Mouse (Mus musculus) neural tube, embryonic 13.5 days (tissue): ENCODE measurements around the gene Atp5s. TPM values are rescaled to one million over a fixed set of nuclear protein-coding genes. Genes with fewer than 3 reads are reported as not detected.
A peak's percentile ranks its signal among the peaks of the same experiment; 100 is the strongest.

ENCODE experiments used
- ATAC-seq: fragments of 200-750 bp; cut with Nextera tagmentation; 2 replicates; pipeline ENCODE4 v1.8.0; 2017; ENCODE audit warnings: low read depth, mild to moderate bottlenecking, moderate TSS enrichment, moderate library complexity
- H3K27ac ChIP-seq: fragments of 300-500 bp; sonication (generic); replicated peaks from 2 replicates; pipeline ENCODE4 v1.5.1; 2015; ENCODE audit warnings: moderate library complexity, mild to moderate bottlenecking, inconsistent platforms
- H3K27me3 ChIP-seq: fragments of 300-500 bp; sonication (generic); 2 replicates; pipeline ENCODE4 v1.6.1; 2015; ENCODE audit warnings: mild to moderate bottlenecking, inconsistent platforms
- H3K36me3 ChIP-seq: fragments of 300-500 bp; sonication (generic); 2 replicates; pipeline ENCODE4 v1.6.1; 2015; ENCODE audit warnings: mild to moderate bottlenecking, inconsistent platforms
- H3K4me1 ChIP-seq: fragments of 300-500 bp; sonication (generic); replicated peaks from 2 replicates; pipeline ENCODE4 v1.6.1; 2015; ENCODE audit warnings: inconsistent platforms
- H3K4me2 ChIP-seq: fragments of 300-500 bp; sonication (generic); 2 replicates; pipeline ENCODE4 v1.6.1; 2015; ENCODE audit warnings: inconsistent platforms, mild to moderate bottlenecking, moderate library complexity
- H3K4me3 ChIP-seq: fragments of 300-500 bp; sonication (generic); 2 replicates; pipeline ENCODE4 v1.5.1; 2015; ENCODE audit warnings: mild to moderate bottlenecking, inconsistent platforms
- H3K9ac ChIP-seq: fragments of 300-500 bp; sonication (generic); 2 replicates; pipeline ENCODE4 v1.6.1; 2015; ENCODE audit warnings: moderate library complexity, mild to moderate bottlenecking, inconsistent platforms
- H3K9me3 ChIP-seq: fragments of 300-500 bp; sonication (generic); 2 replicates; pipeline ENCODE4 v1.6.1; 2016; ENCODE audit warnings: inconsistent platforms
- WGBS: fragments of 180-500 bp; shearing (Covaris S2); methylation state at CpG from one replicate; pipeline ENCODE4 v1.1.7; 2015; 5-methylcytosine and 5-hydroxymethylcytosine counted together
- polyA plus RNA-seq: library from polyadenylated mRNA; unstranded; fragments of >200 nt; fragmentation: Nextera tagmentation; extraction: Ambion mirVana; gene quantifications from 2 replicates; pipeline ENCODE4 v1.2.1, GENCODE M21; 2015

The Atp5s gene
- polyA plus RNA-seq, 1 experiment from 2014 or later, result 32.3 TPM

- WGBS, result 46% methylated on average over 9 of the region's 9 CpGs
- Histone ChIP-seq H3K4me3 (no peak overlapping the region), H3K9me3 (no peaks in the 10 kb centered on the region), H3K36me3 (no peaks in the 10 kb centered on the region), H3K27me3 (no peaks in the 10 kb centered on the region), H3K4me2 (no peak overlapping the region), H3K4me1 (peaks cover 28% of the 10 kb centered on the region), H3K27ac (no peak overlapping the region), H3K9ac (no peak overlapping the region)
- ATAC-seq, result no peak
These were observed 40.8 kb downstream of the Atp5s start for GRCm38 (mm10) chr12:69765543-69765942.

- Histone ChIP-seq H3K4me3 (no peak overlapping the region), H3K4me1 (peaks cover 28% of the 10 kb centered on the region), H3K27me3 (no peaks in the 10 kb centered on the region), H3K36me3 (no peaks in the 10 kb centered on the region), H3K4me2 (no peak overlapping the region), H3K27ac (no peak overlapping the region), H3K9me3 (no peaks in the 10 kb centered on the region), H3K9ac (no peak overlapping the region)
- 60% methylated on average over 10 of the region's 10 CpGs for WGBS
- ATAC-seq, result no peak
These were observed 41.6 kb downstream of the Atp5s start for GRCm38 (mm10) chr12:69766185-69766904.

GRCm38 (mm10) chr12:69767476-69768258, 42.9 kb downstream of the Atp5s start:
- peak; percentile 51; the same call in 1 of the 2 replicates for ATAC-seq
- Histone ChIP-seq H3K9ac (no peak overlapping the region), H3K36me3 (no peaks in the 10 kb centered on the region), H3K4me3 (no peak overlapping the region), H3K4me1 (peaks cover 28% of the 10 kb centered on the region), H3K4me2 (no peak overlapping the region), H3K27ac (0 out of 2 replicates have a peak overlapping the region, but pooled peaks have one; percentile 14), H3K27me3 (no peaks in the 10 kb centered on the region), H3K9me3 (no peaks in the 10 kb centered on the region)
- WGBS, result 37% methylated on average over 9 of the region's 9 CpGs

GRCm38 (mm10) chr12:69768841-69769240, 44.1 kb downstream of the Atp5s start:
- no peak overlapping the region for H3K4me2 ChIP-seq
- no peak for ATAC-seq
- H3K36me3 ChIP-seq, result no peaks in the 10 kb centered on the region
- H3K27me3 ChIP-seq, result no peaks in the 10 kb centered on the region
- no peak overlapping the region for H3K4me3 ChIP-seq
- no peak overlapping the region for H3K9ac ChIP-seq
- peaks cover 28% of the 10 kb centered on the region for H3K4me1 ChIP-seq
- whole genome bisulfite sequencing, result 80% methylated on average over 2 of the region's 2 CpGs
- no peaks in the 10 kb centered on the region for H3K9me3 ChIP-seq
- H3K27ac ChIP-seq, result no peak overlapping the region

- Histone ChIP-seq H3K4me3 (no peak overlapping the region), H3K4me2 (no peak overlapping the region), H3K27ac (no peak overlapping the region), H3K9ac (no peak overlapping the region), H3K36me3 (no peaks in the 10 kb centered on the region), H3K4me1 (peaks cover 4% of the 10 kb centered on the region), H3K9me3 (no peaks in the 10 kb centered on the region), H3K27me3 (no peaks in the 10 kb centered on the region)
- 75% methylated on average over 11 of the region's 11 CpGs for WGBS
- ATAC-seq, result no peak
These were observed 52.0 kb downstream of the Atp5s start for GRCm38 (mm10) chr12:69776607-69777340.

- peaks cover 8% of the 10 kb centered on the region for H3K4me1 ChIP-seq
- no peaks in the 10 kb centered on the region for H3K27me3 ChIP-seq
- H3K9me3 ChIP-seq, result no peaks in the 10 kb centered on the region
- no peak overlapping the region for H3K9ac ChIP-seq
- H3K4me3 ChIP-seq, result no peak overlapping the region
- ATAC-seq, result no peak
- H3K27ac ChIP-seq, result no peak overlapping the region
- WGBS, result 91% methylated on average over 6 of the region's 6 CpGs
- H3K4me2 ChIP-seq, result no peak overlapping the region
- H3K36me3 ChIP-seq, result no peaks in the 10 kb centered on the region
These were observed 52.6 kb downstream of the Atp5s start for GRCm38 (mm10) chr12:69777341-69777730.

GRCm38 (mm10) chr12:69777957-69778356, 53.2 kb downstream of the Atp5s start:
- H3K4me1 ChIP-seq, result peaks cover 9% of the 10 kb centered on the region
- no peak overlapping the region for H3K9ac ChIP-seq
- ATAC-seq, result no peak
- H3K36me3 ChIP-seq, result no peaks in the 10 kb centered on the region
- no peak overlapping the region for H3K4me3 ChIP-seq
- 67% methylated on average over 2 of the region's 2 CpGs for whole genome bisulfite sequencing
- no peak overlapping the region for H3K4me2 ChIP-seq
- H3K9me3 ChIP-seq, result no peaks in the 10 kb centered on the region
- no peaks in the 10 kb centered on the region for H3K27me3 ChIP-seq
- H3K27ac ChIP-seq, result no peak overlapping the region

- ATAC-seq, result no peak
- peaks cover 9% of the 10 kb centered on the region for H3K4me1 ChIP-seq
- WGBS, result 55% methylated on average over 8 of the region's 8 CpGs
These were observed 56.7 kb downstream of the Atp5s start for GRCm38 (mm10) chr12:69781480-69781879.

GRCm38 (mm10) chr12:69781935-69782650, 57.3 kb downstream of the Atp5s start:
- ATAC-seq, result 0 out of 2 replicates have a peak, but pooled peaks have one; percentile 11
- Histone ChIP-seq H3K4me2 (no peak overlapping the region), H3K9ac (no peak overlapping the region), H3K36me3 (no peaks in the 10 kb centered on the region), H3K4me1 (peaks cover 9% of the 10 kb centered on the region), H3K27ac (no peak overlapping the region), H3K9me3 (no peaks in the 10 kb centered on the region), H3K4me3 (no peak overlapping the region), H3K27me3 (no peaks in the 10 kb centered on the region)
- WGBS, result 68% methylated on average over 10 of the region's 10 CpGs

More at GRCm38 (mm10) chr12:69781480-69781879, 56.7 kb downstream of the Atp5s start:
- H3K9ac ChIP-seq, result no peak overlapping the region
- no peaks in the 10 kb centered on the region for H3K36me3 ChIP-seq
- no peaks in the 10 kb centered on the region for H3K27me3 ChIP-seq
- H3K4me3 ChIP-seq, result no peak overlapping the region
- H3K27ac ChIP-seq, result no peak overlapping the region
- no peaks in the 10 kb centered on the region for H3K9me3 ChIP-seq
- H3K4me2 ChIP-seq, result no peak overlapping the region

GRCm38 (mm10) chr12:69783247-69784025, 58.7 kb downstream of the Atp5s start:
- no peaks in the 10 kb centered on the region for H3K9me3 ChIP-seq
- WGBS, result 46% methylated on average over 6 of the region's 6 CpGs
- H3K36me3 ChIP-seq, result no peaks in the 10 kb centered on the region
- no peak overlapping the region for H3K27ac ChIP-seq
- ATAC-seq, result no peak
- no peak overlapping the region for H3K4me3 ChIP-seq
- H3K4me2 ChIP-seq, result no peak overlapping the region
- peaks cover 9% of the 10 kb centered on the region for H3K4me1 ChIP-seq
- H3K9ac ChIP-seq, result no peak overlapping the region
- H3K27me3 ChIP-seq, result no peaks in the 10 kb centered on the region

GRCm38 (mm10) chr12:69785471-69785870, 60.7 kb downstream of the Atp5s start:
- H3K9me3 ChIP-seq, result no peaks in the 10 kb centered on the region
- no peak for ATAC-seq
- no peak overlapping the region for H3K4me3 ChIP-seq
- H3K36me3 ChIP-seq, result no peaks in the 10 kb centered on the region
- no peak overlapping the region for H3K27ac ChIP-seq
- no peak overlapping the region for H3K9ac ChIP-seq
- peaks cover 14% of the 10 kb centered on the region for H3K4me1 ChIP-seq
- 89% methylated on average over 9 of the region's 9 CpGs for WGBS
- no peaks in the 10 kb centered on the region; the same call in 1 of the 2 replicates for H3K27me3 ChIP-seq
- H3K4me2 ChIP-seq, result no peak overlapping the region
